Mouse (Mus musculus) heart, embryonic 13.5 days (tissue): ENCODE measurements around the gene Gm17093. TPM values are rescaled to one million over a fixed set of nuclear protein-coding genes. Genes with fewer than 3 reads are reported as not detected.
"Not testable (repeated sequence)": the region's sequence is repeated elsewhere in the genome, so short reads cannot be mapped to it uniquely, and the experiment has no call there.

Experiments
- ATAC-seq: fragments of 200-750 bp; cut with Nextera tagmentation; 2 replicates; pipeline ENCODE4 v1.8.0; 2017; ENCODE audit warnings: moderate TSS enrichment; ENCODE audit not compliant: insufficient number of reproducible peaks, low FRiP score, low TSS enrichment; ENCODE audit errors: extremely low read depth
- H3K27ac ChIP-seq: fragments of 300-500 bp; sonication (generic); replicated peaks from 2 replicates; pipeline ENCODE4 v1.5.1; 2015; ENCODE audit warnings: moderate library complexity, mild to moderate bottlenecking, inconsistent platforms
- H3K27me3 ChIP-seq: fragments of 300-500 bp; sonication (generic); replicated peaks from 2 replicates; pipeline ENCODE4 v1.6.1; 2015; ENCODE audit warnings: mild to moderate bottlenecking, inconsistent platforms
- H3K36me3 ChIP-seq: fragments of 300-500 bp; sonication (generic); 2 replicates; pipeline ENCODE4 v1.6.1; 2015; ENCODE audit warnings: mild to moderate bottlenecking, inconsistent platforms
- H3K4me1 ChIP-seq: fragments of 300-500 bp; sonication (generic); 2 replicates; pipeline ENCODE4 v1.6.1; 2015; ENCODE audit warnings: inconsistent platforms
- H3K4me2 ChIP-seq: fragments of 300-500 bp; sonication (generic); 2 replicates; pipeline ENCODE4 v1.6.1; 2015; ENCODE audit warnings: inconsistent platforms, mild to moderate bottlenecking, moderate library complexity
- H3K4me3 ChIP-seq: fragments of 300-500 bp; sonication (generic); 2 replicates; pipeline ENCODE4 v1.5.1; 2015; ENCODE audit warnings: moderate library complexity, mild to moderate bottlenecking, inconsistent platforms
- H3K9ac ChIP-seq: fragments of 300-500 bp; sonication (generic); 2 replicates; pipeline ENCODE4 v1.6.1; 2015; ENCODE audit warnings: inconsistent platforms, mild to moderate bottlenecking, moderate library complexity
- H3K9me3 ChIP-seq: fragments of 300-500 bp; sonication (generic); 2 replicates; pipeline ENCODE4 v1.6.1; 2016; ENCODE audit warnings: inconsistent platforms
- WGBS: fragments of 180-500 bp; shearing (Covaris S2); methylation state at CpG from one replicate; pipeline ENCODE4 v1.1.7; 2015; ENCODE audit warnings: mixed read lengths; 5-methylcytosine and 5-hydroxymethylcytosine counted together
- polyA plus RNA-seq: library from polyadenylated mRNA; unstranded; fragments of >200 nt; fragmentation: Nextera tagmentation; extraction: Ambion mirVana; gene quantifications from 2 replicates; pipeline ENCODE4 v1.2.1, GENCODE M21; 2015

Gm17093 gene
- polyA plus RNA-seq: not detected in 2 replicates

DNA sequence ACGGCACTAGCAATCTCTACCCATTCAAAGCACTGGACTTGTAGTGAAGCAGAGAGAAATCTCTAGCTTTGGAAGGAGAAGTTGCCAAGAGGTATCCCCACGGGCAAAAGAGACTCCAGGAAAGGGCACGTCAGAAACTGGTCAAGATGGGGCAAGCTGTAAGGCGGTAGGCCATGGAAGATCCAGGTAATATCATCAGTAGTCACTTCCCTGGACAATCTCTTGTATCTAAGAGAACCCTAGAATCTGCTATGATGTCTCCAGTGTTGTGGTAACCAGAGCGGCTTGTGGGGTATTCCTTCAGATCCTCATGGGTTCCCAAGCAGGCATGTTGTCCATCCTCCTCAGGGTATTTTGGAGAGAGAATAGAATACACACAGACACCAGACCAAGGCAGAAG is at the start of gene Gm17093:
Gene Gm17093, plus strand, starts transcription at position 301 of the 400 bp plus-strand sequence.
- not testable (repeated sequence) for H3K9me3 ChIP-seq, H3K27me3 ChIP-seq, H3K4me1 ChIP-seq, ATAC-seq, H3K4me2 ChIP-seq, H3K36me3 ChIP-seq, H3K27ac ChIP-seq, H3K4me3 ChIP-seq, H3K9ac ChIP-seq
- WGBS: 72% methylated on average over 5 of the region's 5 CpGs

GRCm38 (mm10) chr14:44492163-44492562 is 25.9 kb upstream of the Gm17093 start, which contains the start of gene BC061237:
Gene BC061237, plus strand, starts transcription at chr14:44492463.
- H3K9ac ChIP-seq, H3K4me2 ChIP-seq, H3K9me3 ChIP-seq, H3K36me3 ChIP-seq, H3K4me1 ChIP-seq, H3K4me3 ChIP-seq, H3K27me3 ChIP-seq, ATAC-seq, H3K27ac ChIP-seq: not testable (repeated sequence)
- WGBS: 83% methylated on average over 1 of the region's 1 CpGs

DNA sequence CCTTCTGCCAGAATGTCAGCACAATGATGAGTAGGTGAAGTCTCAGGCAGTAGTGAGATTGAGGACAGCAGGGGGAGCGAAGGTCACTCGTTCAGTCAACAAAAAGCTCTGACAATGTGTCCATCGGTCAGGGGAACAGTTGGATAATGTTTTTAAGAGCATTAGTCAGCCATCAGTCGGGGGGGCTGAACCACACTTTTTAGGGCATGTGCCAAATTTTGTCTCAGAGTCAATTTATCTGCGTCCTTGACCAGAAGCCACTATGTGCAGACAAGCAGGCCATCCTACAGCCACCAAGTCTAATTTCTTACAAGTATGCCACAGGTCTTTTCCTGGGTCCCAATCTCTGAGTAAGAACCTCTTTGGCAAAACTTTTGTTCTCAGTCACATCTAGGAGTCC is 29.9 kb downstream of the Gm17093 start:
- not testable (repeated sequence) for H3K4me1 ChIP-seq, H3K9me3 ChIP-seq, H3K4me2 ChIP-seq, H3K9ac ChIP-seq, H3K4me3 ChIP-seq, H3K27me3 ChIP-seq, ATAC-seq, H3K27ac ChIP-seq, H3K36me3 ChIP-seq
- WGBS: 62% methylated on average over 5 of the region's 5 CpGs

Other genes starting within 250 kb of the Gm17093 start
- not detected in 2 replicates for gene Gm8220, start 232.7 kb upstream of the Gm17093 start, polyA plus RNA-seq
- gene Gm5930, start 179.7 kb upstream of the Gm17093 start, polyA plus RNA-seq: not detected in 2 replicates
- not detected in 2 replicates for gene Gm8229, start 152.9 kb upstream of the Gm17093 start, polyA plus RNA-seq
- gene Gm3371, start 107.6 kb upstream of the Gm17093 start, polyA plus RNA-seq: not detected in 2 replicates
- gene Gm8232, start 84.6 kb upstream of the Gm17093 start, polyA plus RNA-seq: not detected in 2 replicates
- gene BC061237, start 25.8 kb upstream of the Gm17093 start, polyA plus RNA-seq: not detected in 2 replicates
- not detected in 2 replicates for gene Gm8247, start 64.9 kb downstream of the Gm17093 start, polyA plus RNA-seq
- not detected in 2 replicates for gene Gm5624, start 109.7 kb downstream of the Gm17093 start, polyA plus RNA-seq
- gene Gm8257, start 188.2 kb downstream of the Gm17093 start, polyA plus RNA-seq: not detected in 2 replicates
- not detected in 2 replicates for gene Gm8267, start 232.1 kb downstream of the Gm17093 start, polyA plus RNA-seq